Mouse (Mus musculus): ENCODE results near the gene Fkbp4. TPM values are rescaled to one million over a fixed set of nuclear protein-coding genes. Genes with fewer than 3 reads are reported as not detected.
"Not testable (repeated sequence)": the region's sequence is repeated elsewhere in the genome, so short reads cannot be mapped to it uniquely, and the experiment has no call there.

Gene Fkbp4
- polyA plus RNA-seq, 1 experiment = 138 TPM

GRCm38 (mm10) chr6:128385026-128385425 is 53.5 kb downstream of the Fkbp4 start:
- no peak overlapping the region for H3K27ac ChIP-seq (ENCODE audit: control insufficient read depth, insufficient read depth, low read length)
- WGBS = 91% methylated on average over 1 of the region's 1 CpGs
- no peaks in the 10 kb centered on the region for H3K36me3 ChIP-seq (ENCODE audit: control insufficient read depth, insufficient read depth, low read length)
- H3K4me3 ChIP-seq (ENCODE audit: control insufficient read depth, insufficient read depth, low read length) = no peak overlapping the region
- TF ChIP-seq CTCF (IDR thresholded peaks at IDR 0.05; ENCODE audit: borderline replicate concordance, control insufficient read depth, extremely low read depth, insufficient read depth, low read length, poor library complexity) (no peak), POLR2A (IDR thresholded peaks at IDR 0.05; ENCODE audit: control insufficient read depth, extremely low read depth, insufficient read depth, low read length, poor library complexity) (no peak)
- no peaks in the 10 kb centered on the region for H3K27me3 ChIP-seq (ENCODE audit: control insufficient read depth, insufficient read depth, low read length)
- H3K4me1 ChIP-seq (replicated peaks; ENCODE audit: control insufficient read depth, insufficient read depth, low read length) = no peaks in the 10 kb centered on the region
- no peak for DNase-seq

GRCm38 (mm10) chr6:128383752-128384151 is 54.7 kb downstream of the Fkbp4 start:
- no peak overlapping the region for H3K4me3 ChIP-seq (ENCODE audit: control insufficient read depth, insufficient read depth, low read length)
- 31% methylated on average over 7 of the region's 7 CpGs for WGBS
- no peak for DNase-seq
- no peaks in the 10 kb centered on the region for H3K36me3 ChIP-seq (ENCODE audit: control insufficient read depth, insufficient read depth, low read length)
- no peaks in the 10 kb centered on the region for H3K27me3 ChIP-seq (ENCODE audit: control insufficient read depth, insufficient read depth, low read length)
- H3K4me1 ChIP-seq (replicated peaks; ENCODE audit: control insufficient read depth, insufficient read depth, low read length) = 0 out of 2 replicates have a peak, but pooled peaks cover 3% of the 10 kb centered on the region
- H3K27ac ChIP-seq (ENCODE audit: control insufficient read depth, insufficient read depth, low read length) = no peak overlapping the region
- TF ChIP-seq CTCF (IDR thresholded peaks at IDR 0.05; ENCODE audit: borderline replicate concordance, control insufficient read depth, extremely low read depth, insufficient read depth, low read length, poor library complexity) (no peak), POLR2A (IDR thresholded peaks at IDR 0.05; ENCODE audit: control insufficient read depth, extremely low read depth, insufficient read depth, low read length, poor library complexity) (no peak)

GRCm38 (mm10) chr6:128381254-128381653 is 57.2 kb downstream of the Fkbp4 start:
- H3K27me3 ChIP-seq (ENCODE audit: control insufficient read depth, insufficient read depth, low read length) = no peaks in the 10 kb centered on the region
- H3K27ac ChIP-seq (ENCODE audit: control insufficient read depth, insufficient read depth, low read length) = no peak overlapping the region
- DNase-seq = no peak
- TF ChIP-seq POLR2A (IDR thresholded peaks at IDR 0.05; ENCODE audit: control insufficient read depth, extremely low read depth, insufficient read depth, low read length, poor library complexity) (no peak), CTCF (IDR thresholded peaks at IDR 0.05; ENCODE audit: borderline replicate concordance, control insufficient read depth, extremely low read depth, insufficient read depth, low read length, poor library complexity) (no peak)
- H3K4me1 ChIP-seq (replicated peaks; ENCODE audit: control insufficient read depth, insufficient read depth, low read length) = 0 out of 2 replicates have a peak, but pooled peaks cover 3% of the 10 kb centered on the region
- H3K36me3 ChIP-seq (ENCODE audit: control insufficient read depth, insufficient read depth, low read length) = no peaks in the 10 kb centered on the region; the same call in 1 of the 2 replicates
- 43% methylated on average over 3 of the region's 3 CpGs for WGBS
- H3K4me3 ChIP-seq (ENCODE audit: control insufficient read depth, insufficient read depth, low read length) = no peak overlapping the region

GRCm38 (mm10) chr6:128380594-128381167 is 57.8 kb downstream of the Fkbp4 start:
- H3K4me3 ChIP-seq (ENCODE audit: control insufficient read depth, insufficient read depth, low read length); H3K36me3 ChIP-seq (ENCODE audit: control insufficient read depth, insufficient read depth, low read length); H3K27me3 ChIP-seq (ENCODE audit: control insufficient read depth, insufficient read depth, low read length); DNase-seq; H3K4me1 ChIP-seq (replicated peaks; ENCODE audit: control insufficient read depth, insufficient read depth, low read length); H3K27ac ChIP-seq (ENCODE audit: control insufficient read depth, insufficient read depth, low read length): not testable (repeated sequence)
- WGBS = 14% methylated on average over 1 of the region's 1 CpGs

Other genes with a start within 250 kb of the Fkbp4 start
- 0.53 and 0.59 TPM in 2 replicates for gene Tead4, start 137.9 kb downstream of the Fkbp4 start, polyA plus RNA-seq (2012; rRNA removed)
- 23.5 and 28.0 TPM in 2 replicates for gene Tulp3, start 82.8 kb downstream of the Fkbp4 start, polyA plus RNA-seq (2012; rRNA removed)
- gene Rhno1, start 75.8 kb downstream of the Fkbp4 start, polyA plus RNA-seq (2012; rRNA removed) = 51.7 and 62.0 TPM in 2 replicates
- gene Foxm1, start 75.7 kb downstream of the Fkbp4 start, polyA plus RNA-seq (2012; rRNA removed) = 115 and 149 TPM in 2 replicates
- 0.92 and 1.2 TPM in 2 replicates for gene Tex52, start 63.2 kb downstream of the Fkbp4 start, polyA plus RNA-seq (2012; rRNA removed)
- not detected in 2 replicates for gene Gm44596, start 63.2 kb downstream of the Fkbp4 start, polyA plus RNA-seq (2012; rRNA removed)
- 0.59 TPM in 2 replicates for gene Nrip2, start 39.4 kb downstream of the Fkbp4 start, polyA plus RNA-seq (2012; rRNA removed)
- 55.6 and 56.4 TPM in 2 replicates for gene Itfg2, start 13.7 kb downstream of the Fkbp4 start, polyA plus RNA-seq (2012; rRNA removed)
- gene Pzp, start 88.0 kb upstream of the Fkbp4 start, polyA plus RNA-seq (2012; rRNA removed) = 0.03 and 1.5 TPM in 2 replicates
- gene A2ml1, start 142.9 kb upstream of the Fkbp4 start, polyA plus RNA-seq (2012; rRNA removed) = 0.31 and 0.73 TPM in 2 replicates
- gene Klrb1a, start 184.9 kb upstream of the Fkbp4 start, polyA plus RNA-seq (2012; rRNA removed) = 0.52 and 0.67 TPM in 2 replicates
- gene Clec2h, start 223.7 kb upstream of the Fkbp4 start, polyA plus RNA-seq (2012; rRNA removed) = not detected in 2 replicates

Measured in thymus, adult 2 months (tissue).